Mouse (Mus musculus): ENCODE results near the gene Fam89a.

- TF ChIP-seq CTCF (conservative IDR thresholded peaks at IDR 0.05; ENCODE audit: low read length): no peak
- TF ChIP-seq POU5F1 (IDR thresholded peaks at IDR 0.05; ENCODE audit: borderline replicate concordance, low read length): no peak
Observed at GRCm38 (mm10) chr8:124721862-124722515, 29.6 kb downstream of the Fam89a start, which contains the start of the genes Ttc13 and Arv1.

All from E14TG2a.4 (cell line).